Mouse (Mus musculus) forebrain, embryonic 13.5 days (tissue): ENCODE data around the gene Glyatl3. TPM values are rescaled to one million over a fixed set of nuclear protein-coding genes. Genes with fewer than 3 reads are reported as not detected.

Experiments used
- ATAC-seq: fragments of 200-750 bp; cut with Nextera tagmentation; 2 replicates; pipeline ENCODE4 v1.8.0; 2017
- H3K27ac ChIP-seq: fragments of 300-500 bp; sonication (generic); 2 replicates; pipeline ENCODE4 v1.5.1; 2015; ENCODE audit warnings: inconsistent platforms, mild to moderate bottlenecking, moderate library complexity
- H3K27me3 ChIP-seq: fragments of 300-500 bp; sonication (generic); 2 replicates; pipeline ENCODE4 v1.6.1; 2015; ENCODE audit warnings: mild to moderate bottlenecking, inconsistent platforms
- H3K36me3 ChIP-seq: fragments of 300-500 bp; sonication (generic); 2 replicates; pipeline ENCODE4 v1.6.1; 2015; ENCODE audit warnings: mild to moderate bottlenecking, inconsistent platforms; ENCODE audit not compliant: poor library complexity, severe bottlenecking
- H3K4me1 ChIP-seq: fragments of 300-500 bp; sonication (generic); 2 replicates; pipeline ENCODE4 v1.6.1; 2015; ENCODE audit warnings: inconsistent platforms
- H3K4me2 ChIP-seq: fragments of 300-500 bp; sonication (generic); 2 replicates; pipeline ENCODE4 v1.6.1; 2015; ENCODE audit warnings: inconsistent platforms, mild to moderate bottlenecking, moderate library complexity
- H3K4me3 ChIP-seq: fragments of 300-500 bp; sonication (generic); 2 replicates; pipeline ENCODE4 v1.5.1; 2015; ENCODE audit warnings: mild to moderate bottlenecking, inconsistent platforms
- H3K9ac ChIP-seq: fragments of 300-500 bp; sonication (generic); 2 replicates; pipeline ENCODE4 v1.6.1; 2015; ENCODE audit warnings: mild to moderate bottlenecking, inconsistent platforms
- H3K9me3 ChIP-seq: fragments of 300-500 bp; sonication (generic); replicated peaks from 2 replicates; pipeline ENCODE4 v1.6.1; 2016; ENCODE audit warnings: inconsistent platforms
- WGBS: fragments of 180-500 bp; shearing (Covaris S2); methylation state at CpG from one replicate; pipeline ENCODE4 v1.1.7; 2015; 5-methylcytosine and 5-hydroxymethylcytosine counted together
- polyA plus RNA-seq: library from polyadenylated mRNA; unstranded; fragments of >200 nt; fragmentation: Nextera tagmentation; extraction: Ambion mirVana; gene quantifications from 2 replicates; pipeline ENCODE4 v1.2.1, GENCODE M21; 2015

Gene Glyatl3
- polyA plus RNA-seq: not detected in 2 replicates

DNA sequence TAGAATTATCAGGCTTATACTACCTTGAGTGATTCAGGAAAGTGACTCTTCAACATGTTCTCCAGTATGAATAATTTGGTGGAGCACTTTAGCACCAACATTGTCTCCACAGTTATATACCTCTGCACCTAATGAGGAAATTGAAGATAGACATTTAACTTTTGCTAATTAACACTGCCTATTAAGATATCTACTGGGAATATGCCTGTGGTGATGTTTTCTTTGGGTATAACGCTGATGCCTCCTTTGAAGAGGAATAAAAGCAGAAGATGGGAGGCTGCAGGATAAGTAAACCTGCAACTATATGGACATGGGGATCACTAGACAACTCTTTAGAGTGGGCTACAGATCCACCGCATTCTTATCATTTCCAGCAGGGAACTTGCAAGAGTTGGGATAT is at the start of gene Glyatl3:
Glyatl3 (minus strand) TSS at position 101 of the 400 bp plus-strand sequence.
- Histone ChIP-seq H3K4me3 (no peak within 1 kb of the TSS), H3K36me3 (no peaks in the 10 kb centered on the region), H3K27ac (no peak within 1 kb of the TSS), H3K4me1 (no peaks in the 10 kb centered on the region), H3K27me3 (no peaks in the 10 kb centered on the region), H3K9ac (no peak within 1 kb of the TSS), H3K9me3 (no peaks in the 10 kb centered on the region), H3K4me2 (no peak within 1 kb of the TSS)
- WGBS: 92% methylated on average over 2 of the region's 2 CpGs
- ATAC-seq: no peak

DNA sequence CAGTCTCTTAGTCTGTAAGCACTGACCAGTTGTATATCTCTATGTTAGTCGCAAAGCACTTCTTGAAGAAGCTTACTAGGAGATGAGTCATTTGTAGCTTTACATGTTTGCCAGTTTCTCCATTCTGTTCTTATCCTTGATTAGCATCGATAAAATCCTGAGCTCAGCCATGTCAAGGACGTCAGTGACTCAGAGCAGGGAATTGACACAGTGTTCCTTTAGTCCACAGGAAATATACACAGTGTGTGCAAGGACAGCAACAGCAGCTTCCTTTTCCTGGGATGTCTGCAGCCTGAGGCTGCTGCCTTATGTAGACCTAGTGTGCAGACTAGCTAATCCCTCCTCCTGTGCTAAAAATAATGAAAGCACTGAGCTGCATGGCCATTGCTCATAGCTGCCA is 34.4 kb upstream of the Glyatl3 start:
- Histone ChIP-seq H3K4me3 (no peak overlapping the region), H3K4me1 (no peaks in the 10 kb centered on the region), H3K27me3 (no peaks in the 10 kb centered on the region), H3K9me3 (no peaks in the 10 kb centered on the region), H3K36me3 (peaks cover 42% of the 10 kb centered on the region), H3K9ac (no peak overlapping the region), H3K4me2 (no peak overlapping the region), H3K27ac (no peak overlapping the region)
- no peak for ATAC-seq
- 91% methylated on average over 3 of the region's 3 CpGs for WGBS

DNA sequence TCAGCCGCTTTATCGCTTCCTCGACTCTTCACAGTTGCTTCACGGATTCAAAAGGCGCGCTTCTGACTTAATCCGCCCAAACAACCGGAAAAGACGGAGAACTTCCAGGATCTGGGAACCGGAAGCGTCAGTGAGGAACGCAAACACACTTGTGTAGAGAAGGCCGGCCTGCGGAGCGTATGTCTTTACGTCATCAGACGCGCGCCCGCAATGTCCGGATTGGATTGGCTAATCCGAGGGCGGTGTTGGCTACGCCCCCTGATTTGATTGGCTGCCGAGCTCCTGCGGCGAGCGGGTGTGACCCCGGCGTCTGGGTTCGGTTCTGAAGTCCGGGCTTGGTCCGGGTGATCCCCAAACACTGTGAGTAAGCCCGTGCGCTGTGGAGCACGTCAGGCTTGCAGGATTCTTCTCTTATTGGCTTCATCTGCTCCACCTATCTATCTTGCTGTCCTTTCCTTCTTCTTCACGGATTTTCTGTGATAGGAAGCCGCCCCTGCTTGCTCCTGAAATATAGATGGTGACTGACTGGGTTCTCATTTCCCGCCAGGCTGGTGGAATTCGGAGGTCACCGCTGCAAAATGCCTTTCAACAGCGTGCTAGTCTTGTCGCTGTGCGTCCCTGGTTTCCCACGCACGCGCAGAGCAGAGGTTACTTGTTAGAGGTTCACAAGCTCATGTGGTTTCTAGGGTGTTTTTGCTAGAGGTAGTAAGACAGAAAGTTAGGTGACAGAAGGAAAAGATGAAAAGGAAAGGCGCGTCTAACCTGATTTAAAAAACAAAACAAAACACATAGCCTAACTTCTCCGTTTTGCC is 20.5 kb upstream of the Glyatl3 start, which contains the start of the genes Mut and Cenpq:
Mut (plus strand) TSS at position 266 of the 812 bp plus-strand sequence.
Cenpq (minus strand) TSS at position 628 of the 812 bp plus-strand sequence.
- H3K27ac ChIP-seq: peak within 1 kb of the TSS; percentile 88
- peaks cover 7% of the 10 kb centered on the region for H3K4me1 ChIP-seq
- H3K9ac ChIP-seq: peak within 1 kb of the TSS; percentile 73
- no peaks in the 10 kb centered on the region for H3K9me3 ChIP-seq
- H3K4me2 ChIP-seq: peak within 1 kb of the TSS; percentile 72
- peaks cover 11% of the 10 kb centered on the region; the same call in 1 of the 2 replicates for H3K36me3 ChIP-seq
- no peaks in the 10 kb centered on the region for H3K27me3 ChIP-seq
- peak within 1 kb of the TSS; percentile 66 for H3K4me3 ChIP-seq
- WGBS: under 1% methylated on average over 50 of the region's 50 CpGs
- peak; percentile 100 for ATAC-seq

DNA sequence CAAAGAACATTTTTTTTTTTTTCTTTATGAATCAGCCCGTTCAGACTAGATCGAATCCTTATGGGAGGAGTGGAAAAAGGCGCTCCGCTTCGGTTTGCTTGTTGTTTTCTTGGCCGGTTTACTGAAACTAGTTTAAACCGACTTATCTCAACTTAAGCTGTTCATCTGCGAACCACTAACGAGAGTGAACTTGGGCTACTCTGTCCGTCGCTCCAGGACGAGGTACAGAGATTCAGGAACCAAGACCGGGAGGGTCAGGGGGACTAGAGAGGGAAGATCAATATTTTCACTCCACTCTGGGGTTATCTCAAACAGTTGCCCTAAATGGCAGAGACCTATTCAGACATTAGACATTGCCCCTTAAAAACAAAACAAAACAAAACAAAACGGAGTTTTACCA is 19.8 kb upstream of the Glyatl3 start:
- ATAC-seq: peak; percentile 55
- WGBS: under 1% methylated on average over 14 of the region's 14 CpGs
- Histone ChIP-seq H3K27me3 (no peaks in the 10 kb centered on the region), H3K4me1 (peaks cover 7% of the 10 kb centered on the region), H3K36me3 (peaks cover 13% of the 10 kb centered on the region), H3K4me3 (peak overlapping the region; percentile 66), H3K4me2 (peak overlapping the region; percentile 72), H3K9ac (peak overlapping the region; percentile 61), H3K9me3 (no peaks in the 10 kb centered on the region), H3K27ac (no peak overlapping the region)

DNA sequence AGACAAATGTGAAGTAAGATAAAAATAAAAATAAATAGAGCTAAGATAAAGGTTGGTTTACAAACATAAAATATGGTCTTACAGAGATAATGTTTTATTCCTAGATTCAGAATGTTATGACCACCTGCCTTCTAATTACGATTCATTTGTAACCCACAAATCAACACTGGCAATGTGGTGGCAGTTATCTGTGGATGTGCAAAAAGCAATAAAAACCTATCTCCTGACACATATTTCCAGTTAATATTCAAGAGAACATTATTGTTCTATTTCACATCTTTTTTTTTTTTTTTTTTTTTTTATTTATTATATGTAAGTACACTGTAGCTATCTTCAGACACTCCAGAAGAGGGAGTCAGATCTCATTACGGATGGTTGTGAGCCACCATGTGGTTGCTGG is 1.3 kb upstream of the Glyatl3 start:
- Histone ChIP-seq H3K9me3 (no peaks in the 10 kb centered on the region), H3K27me3 (no peaks in the 10 kb centered on the region), H3K9ac (no peak overlapping the region), H3K4me1 (no peaks in the 10 kb centered on the region), H3K27ac (no peak overlapping the region), H3K4me2 (no peak overlapping the region), H3K36me3 (no peaks in the 10 kb centered on the region), H3K4me3 (no peak overlapping the region)
- ATAC-seq: no peak
- 98% methylated on average over 2 of the region's 2 CpGs for WGBS

DNA sequence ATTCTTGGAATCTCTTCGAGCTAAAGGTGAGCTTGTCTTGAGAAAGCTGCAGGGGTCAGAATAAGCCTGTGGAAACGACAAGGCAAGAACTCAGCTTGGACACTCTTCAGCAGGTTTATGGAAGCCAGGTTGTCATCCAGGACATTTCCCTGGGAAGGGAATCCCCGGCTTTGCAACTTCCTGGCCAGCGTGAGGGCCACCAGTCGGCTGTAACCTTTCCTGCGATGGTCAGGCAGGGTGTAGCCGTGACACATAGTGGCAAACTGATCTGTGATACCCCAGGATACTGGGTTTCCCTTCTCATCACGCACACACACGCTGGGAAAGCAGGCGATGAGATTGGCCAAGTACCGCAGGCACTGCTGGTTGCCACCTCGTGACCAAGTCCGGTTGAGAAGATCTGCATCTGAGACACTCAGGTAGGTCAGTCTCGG is 9.4 kb downstream of the Glyatl3 start:
- no peaks in the 10 kb centered on the region for H3K36me3 ChIP-seq
- H3K4me2 ChIP-seq: peak overlapping the region; percentile 39
- H3K9me3 ChIP-seq: no peaks in the 10 kb centered on the region
- H3K4me1 ChIP-seq: no peaks in the 10 kb centered on the region
- no peak for ATAC-seq
- H3K4me3 ChIP-seq: no peak overlapping the region
- H3K27ac ChIP-seq: no peak overlapping the region
- 9% methylated on average over 13 of the region's 14 CpGs for WGBS
- H3K9ac ChIP-seq: no peak overlapping the region
- H3K27me3 ChIP-seq: no peaks in the 10 kb centered on the region

DNA sequence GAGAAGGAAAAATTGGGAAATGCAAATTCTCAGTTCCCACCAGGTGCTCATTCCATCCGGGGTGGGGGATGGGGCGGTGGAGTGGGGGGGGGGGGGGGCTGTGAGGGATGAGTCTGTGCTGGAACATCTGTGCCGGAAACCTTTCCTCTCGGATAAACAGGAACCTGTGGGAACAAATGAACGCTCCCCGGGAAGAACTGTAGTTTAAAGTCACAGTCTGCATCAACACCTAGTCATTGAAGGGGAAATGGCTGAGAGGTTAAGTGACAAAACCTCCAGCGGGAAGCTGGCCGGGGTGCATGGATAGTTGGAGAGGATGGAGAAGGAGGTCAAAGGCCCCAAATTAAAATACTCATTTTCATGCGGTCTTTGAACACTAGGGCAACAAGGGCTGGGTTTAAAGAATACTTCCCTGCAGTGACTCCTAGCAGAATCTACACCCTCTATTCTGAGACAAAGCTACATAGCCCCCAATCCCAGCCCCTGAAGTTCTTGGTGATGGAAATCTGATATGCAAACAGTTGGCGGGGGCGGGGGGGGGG is 10.0 kb downstream of the Glyatl3 start:
- H3K9ac ChIP-seq: no peak overlapping the region
- no peak overlapping the region for H3K4me3 ChIP-seq
- no peaks in the 10 kb centered on the region for H3K4me1 ChIP-seq
- H3K27ac ChIP-seq: no peak overlapping the region
- WGBS: 8% methylated on average over 11 of the region's 11 CpGs
- peak overlapping the region; percentile 39; the same call in 1 of the 2 replicates for H3K4me2 ChIP-seq
- no peaks in the 10 kb centered on the region for H3K36me3 ChIP-seq
- no peaks in the 10 kb centered on the region for H3K27me3 ChIP-seq
- H3K9me3 ChIP-seq: no peaks in the 10 kb centered on the region
- peak; percentile 8; the same call in 1 of the 2 replicates for ATAC-seq

DNA sequence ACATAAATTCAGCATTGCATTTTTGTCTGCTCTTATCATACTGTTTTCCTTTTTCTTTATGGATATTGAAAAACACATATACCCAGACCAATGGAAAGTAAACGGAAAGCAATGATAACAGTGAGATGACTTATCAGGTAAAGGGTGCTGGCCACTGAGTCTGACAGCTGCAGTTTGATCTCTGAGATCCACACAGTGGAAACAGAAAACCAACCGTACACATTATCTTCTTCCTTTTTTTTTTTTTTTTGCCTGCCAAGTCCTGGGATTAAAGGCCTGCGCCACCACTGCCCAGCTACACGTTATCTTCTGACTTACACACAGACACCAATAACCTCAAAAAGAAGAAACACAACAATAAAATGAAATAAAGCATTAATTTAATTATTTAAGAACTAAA is 10.8 kb downstream of the Glyatl3 start:
- no peak overlapping the region for H3K9ac ChIP-seq
- no peaks in the 10 kb centered on the region for H3K27me3 ChIP-seq
- H3K4me2 ChIP-seq: no peak overlapping the region
- H3K9me3 ChIP-seq: no peaks in the 10 kb centered on the region
- no peak overlapping the region for H3K27ac ChIP-seq
- no peak for ATAC-seq
- no peaks in the 10 kb centered on the region for H3K4me1 ChIP-seq
- no peaks in the 10 kb centered on the region for H3K36me3 ChIP-seq
- no peak overlapping the region for H3K4me3 ChIP-seq
- 79% methylated on average over 4 of the region's 4 CpGs for WGBS

DNA sequence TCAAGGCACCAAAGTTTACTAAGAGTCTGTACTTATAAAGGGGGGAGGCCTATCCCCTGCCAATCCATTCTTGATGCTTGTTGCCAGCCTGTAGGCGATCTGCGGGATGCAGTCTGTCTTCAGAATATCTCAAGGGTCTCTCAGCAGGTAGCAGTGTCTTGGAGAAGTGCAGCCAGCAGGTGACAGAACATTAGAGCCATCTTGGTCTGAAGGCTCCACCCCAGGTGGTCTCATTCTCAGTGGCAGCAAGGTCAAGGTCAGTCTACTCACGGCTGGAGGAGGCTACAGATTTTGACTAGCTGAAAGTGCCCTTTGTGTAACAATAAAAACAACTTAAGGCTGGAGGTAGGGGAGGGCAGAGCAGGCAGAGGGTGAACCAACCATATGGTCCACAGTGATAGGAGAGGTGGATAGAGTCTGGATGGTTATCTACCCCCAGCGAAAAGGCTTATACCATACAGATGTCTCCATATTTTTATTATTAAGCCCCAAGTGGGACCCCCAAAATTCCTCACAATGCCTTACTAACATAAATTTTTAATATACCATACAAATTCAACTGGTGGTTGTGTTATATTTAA is 14.3 kb downstream of the Glyatl3 start:
- no peaks in the 10 kb centered on the region for H3K36me3 ChIP-seq
- no peak overlapping the region for H3K27ac ChIP-seq
- H3K4me2 ChIP-seq: no peak overlapping the region
- ATAC-seq: no peak
- H3K27me3 ChIP-seq: no peaks in the 10 kb centered on the region
- no peak overlapping the region for H3K4me3 ChIP-seq
- no peaks in the 10 kb centered on the region for H3K9me3 ChIP-seq
- H3K4me1 ChIP-seq: no peaks in the 10 kb centered on the region
- 47% methylated on average over 4 of the region's 4 CpGs for WGBS
- H3K9ac ChIP-seq: no peak overlapping the region

DNA sequence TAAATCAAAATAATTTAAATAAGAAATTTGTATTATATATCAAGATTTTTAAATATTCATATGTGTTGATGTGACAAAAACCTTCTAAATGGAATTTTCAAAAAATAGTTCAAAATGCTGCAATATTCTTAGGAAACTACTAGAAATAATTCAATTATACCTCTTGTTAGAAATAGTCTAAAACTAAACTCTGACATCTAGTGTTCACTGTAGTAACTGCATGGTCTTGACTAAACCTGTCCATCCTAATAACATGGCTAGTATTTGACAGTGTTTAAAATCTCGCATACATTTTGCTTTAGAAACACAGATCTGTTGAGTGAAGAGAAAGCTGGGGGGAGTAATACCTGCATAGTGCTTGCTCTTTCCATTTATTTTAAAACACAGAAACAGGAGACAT is 17.3 kb downstream of the Glyatl3 start:
- H3K4me1 ChIP-seq: no peaks in the 10 kb centered on the region
- ATAC-seq: no peak
- no peak overlapping the region for H3K9ac ChIP-seq
- H3K4me3 ChIP-seq: no peak overlapping the region
- WGBS: 80% methylated on average over 1 of the region's 1 CpGs
- H3K27me3 ChIP-seq: no peaks in the 10 kb centered on the region
- no peak overlapping the region for H3K27ac ChIP-seq
- no peaks in the 10 kb centered on the region for H3K36me3 ChIP-seq
- no peak overlapping the region for H3K4me2 ChIP-seq
- H3K9me3 ChIP-seq: no peaks in the 10 kb centered on the region

DNA sequence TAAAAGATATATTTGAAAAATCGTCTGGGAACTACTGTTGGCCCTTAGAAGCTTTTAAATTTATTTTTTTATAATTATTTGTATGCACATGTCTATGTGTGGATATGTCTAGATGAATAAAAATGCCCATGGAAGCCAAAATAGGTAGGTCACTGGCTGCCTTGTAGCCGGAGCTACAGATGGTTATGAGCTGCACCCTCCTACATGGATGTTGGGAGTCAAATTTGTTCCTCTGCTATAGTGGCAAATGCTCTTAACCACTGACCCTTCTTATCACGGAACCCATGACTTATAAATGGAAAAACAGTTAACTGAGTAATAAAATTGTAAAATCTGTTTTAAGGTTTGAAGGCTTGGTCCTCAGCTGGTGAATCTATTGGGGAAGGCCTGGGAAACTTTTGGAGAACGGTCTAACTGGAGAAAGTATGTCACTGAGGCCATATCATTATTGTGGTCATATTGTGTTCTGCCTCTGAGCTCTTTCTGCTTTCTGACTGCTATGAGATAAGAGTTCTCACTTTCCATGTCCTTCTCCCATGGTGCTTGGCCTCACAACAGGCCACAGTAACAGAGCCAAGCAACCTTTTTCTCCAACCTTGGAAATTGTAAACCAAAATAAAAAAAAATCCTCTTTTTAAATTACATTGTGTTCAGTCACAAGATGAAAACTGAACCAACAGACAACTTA is 26.2 kb downstream of the Glyatl3 start:
- WGBS: 79% methylated on average over 4 of the region's 4 CpGs
- H3K36me3 ChIP-seq: no peaks in the 10 kb centered on the region
- H3K27ac ChIP-seq: no peak overlapping the region
- H3K4me2 ChIP-seq: no peak overlapping the region
- no peaks in the 10 kb centered on the region for H3K4me1 ChIP-seq
- H3K9me3 ChIP-seq: no peaks in the 10 kb centered on the region
- no peak overlapping the region for H3K4me3 ChIP-seq
- H3K9ac ChIP-seq: no peak overlapping the region
- no peak for ATAC-seq
- H3K27me3 ChIP-seq: no peaks in the 10 kb centered on the region

DNA sequence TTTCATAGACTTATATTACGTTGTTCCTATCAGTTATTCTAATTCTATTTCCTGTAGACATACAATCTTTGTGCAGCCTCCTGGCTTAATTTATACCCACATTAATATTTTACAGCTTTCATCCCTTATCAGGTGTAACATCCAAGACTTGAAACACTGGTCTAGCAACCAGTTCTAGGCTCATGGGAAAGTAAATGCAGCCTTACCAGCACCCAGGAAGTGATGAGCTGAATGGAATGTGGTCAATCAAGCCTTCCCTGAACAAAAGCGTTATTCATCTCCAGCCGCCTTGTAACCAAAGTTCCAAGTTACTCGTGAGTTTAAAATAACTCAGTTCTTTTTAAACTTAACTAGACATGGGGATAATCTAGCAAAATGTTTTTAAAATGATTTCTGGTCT is 29.0 kb downstream of the Glyatl3 start:
- H3K9ac ChIP-seq: no peak overlapping the region
- no peaks in the 10 kb centered on the region for H3K36me3 ChIP-seq
- no peak for ATAC-seq
- H3K27ac ChIP-seq: no peak overlapping the region
- H3K4me1 ChIP-seq: peaks cover 5% of the 10 kb centered on the region; the same call in 1 of the 2 replicates
- H3K9me3 ChIP-seq: no peaks in the 10 kb centered on the region
- no peak overlapping the region for H3K4me2 ChIP-seq
- H3K4me3 ChIP-seq: no peak overlapping the region
- 82% methylated on average over 4 of the region's 4 CpGs for WGBS
- H3K27me3 ChIP-seq: no peaks in the 10 kb centered on the region
